Mouse (Mus musculus): ENCODE measurements at regions not wholly inside any gene's neighbourhood (a gene's known extent, or its start where the extent isn't known, plus 50 kb on each side); places are given as distances from the start of the nearest gene placed in this dataset.

GRCm38 (mm10) chr11:57414697-57415096, 103.7 kb downstream of the Fam114a2 start:
- Histone ChIP-seq H3K79me2 (replicated peaks; ENCODE audit: control insufficient read depth, insufficient read depth, low read length) (no peaks in the 10 kb centered on the region), H3K4me1 (ENCODE audit: control insufficient read depth, insufficient read depth, low read length) (no peaks in the 10 kb centered on the region), H3K4me3 (no peak overlapping the region), H3K27ac (no peak overlapping the region), H3K9ac (ENCODE audit: low read depth, low read length) (no peak overlapping the region), H3K36me3 (ENCODE audit: control insufficient read depth, insufficient read depth, low read length) (no peaks in the 10 kb centered on the region), H3K27me3 (ENCODE audit: control insufficient read depth, insufficient read depth, low read length) (no peaks in the 10 kb centered on the region)
- no peak for TF ChIP-seq EP300 (IDR thresholded peaks at IDR 0.05; ENCODE audit: insufficient read depth, low read depth, low read length)
- TF ChIP-seq CTCF (IDR thresholded peaks at IDR 0.05): no peak
- TF ChIP-seq POLR2A (IDR thresholded peaks at IDR 0.05; ENCODE audit: insufficient read depth, low read depth, low read length): no peak
- DNase-seq: no peak
- WGBS: 54% methylated on average over 7 of the region's 7 CpGs
- intact Hi-C loops (cut with DNase I): no loop called here

- H3K79me2 ChIP-seq (replicated peaks; ENCODE audit: control insufficient read depth, insufficient read depth, low read length): no peaks in the 10 kb centered on the region
- H3K36me3 ChIP-seq (ENCODE audit: control insufficient read depth, insufficient read depth, low read length): no peaks in the 10 kb centered on the region
- TF ChIP-seq POLR2A (IDR thresholded peaks at IDR 0.05; ENCODE audit: insufficient read depth, low read depth, low read length) (no peak), CTCF (IDR thresholded peaks at IDR 0.05) (no peak), EP300 (IDR thresholded peaks at IDR 0.05; ENCODE audit: insufficient read depth, low read depth, low read length) (no peak)
- H3K9ac ChIP-seq (ENCODE audit: low read depth, low read length): no peak overlapping the region
- no peaks in the 10 kb centered on the region for H3K4me1 ChIP-seq (ENCODE audit: control insufficient read depth, insufficient read depth, low read length)
- intact Hi-C loops (cut with DNase I): no loop called here
- H3K4me3 ChIP-seq: no peak overlapping the region
- H3K27ac ChIP-seq: no peak overlapping the region
- no peak for DNase-seq
- WGBS: 81% methylated on average over 4 of the region's 4 CpGs
- no peaks in the 10 kb centered on the region for H3K27me3 ChIP-seq (ENCODE audit: control insufficient read depth, insufficient read depth, low read length)
Measured at GRCm38 (mm10) chr11:57413271-57413670, 105.1 kb downstream of the Fam114a2 start.

- H3K4me3 ChIP-seq: no peak overlapping the region
- TF ChIP-seq CTCF (IDR thresholded peaks at IDR 0.05) (no peak), EP300 (IDR thresholded peaks at IDR 0.05; ENCODE audit: insufficient read depth, low read depth, low read length) (no peak), POLR2A (IDR thresholded peaks at IDR 0.05; ENCODE audit: insufficient read depth, low read depth, low read length) (no peak)
- no peak overlapping the region for H3K9ac ChIP-seq (ENCODE audit: low read depth, low read length)
- H3K36me3 ChIP-seq (ENCODE audit: control insufficient read depth, insufficient read depth, low read length): no peaks in the 10 kb centered on the region
- 85% methylated on average over 4 of the region's 4 CpGs for WGBS
- no peaks in the 10 kb centered on the region for H3K4me1 ChIP-seq (ENCODE audit: control insufficient read depth, insufficient read depth, low read length)
- intact Hi-C loops (cut with DNase I): no loop called here
- DNase-seq: no peak
- no peaks in the 10 kb centered on the region for H3K79me2 ChIP-seq (replicated peaks; ENCODE audit: control insufficient read depth, insufficient read depth, low read length)
- H3K27me3 ChIP-seq (ENCODE audit: control insufficient read depth, insufficient read depth, low read length): no peaks in the 10 kb centered on the region
- H3K27ac ChIP-seq: no peak overlapping the region
Measured at GRCm38 (mm10) chr11:57412766-57413165, 105.7 kb downstream of the Fam114a2 start.

GRCm38 (mm10) chr11:57404172-57404571, 114.2 kb downstream of the Fam114a2 start:
- H3K36me3 ChIP-seq (ENCODE audit: control insufficient read depth, insufficient read depth, low read length): no peaks in the 10 kb centered on the region
- H3K4me3 ChIP-seq: no peak overlapping the region
- H3K27me3 ChIP-seq (ENCODE audit: control insufficient read depth, insufficient read depth, low read length): no peaks in the 10 kb centered on the region
- H3K4me1 ChIP-seq (ENCODE audit: control insufficient read depth, insufficient read depth, low read length): no peaks in the 10 kb centered on the region
- TF ChIP-seq EP300 (IDR thresholded peaks at IDR 0.05; ENCODE audit: insufficient read depth, low read depth, low read length) (no peak), POLR2A (IDR thresholded peaks at IDR 0.05; ENCODE audit: insufficient read depth, low read depth, low read length) (no peak), CTCF (IDR thresholded peaks at IDR 0.05) (no peak)
- H3K79me2 ChIP-seq (replicated peaks; ENCODE audit: control insufficient read depth, insufficient read depth, low read length): no peaks in the 10 kb centered on the region
- intact Hi-C loops (cut with DNase I): no loop called here
- H3K9ac ChIP-seq (ENCODE audit: low read depth, low read length): no peak overlapping the region
- no peak overlapping the region for H3K27ac ChIP-seq
- DNase-seq: peak in 1 of 2 experiments; percentile 4
- 64% methylated on average over 9 of the region's 9 CpGs for WGBS

- intact Hi-C loops (cut with DNase I): no loop called here
- H3K79me2 ChIP-seq (replicated peaks; ENCODE audit: control insufficient read depth, insufficient read depth, low read length): no peaks in the 10 kb centered on the region
- H3K27me3 ChIP-seq (ENCODE audit: control insufficient read depth, insufficient read depth, low read length): no peaks in the 10 kb centered on the region
- 65% methylated on average over 2 of the region's 2 CpGs for WGBS
- H3K9ac ChIP-seq (ENCODE audit: low read depth, low read length): no peak overlapping the region
- DNase-seq: no peak
- no peak for TF ChIP-seq CTCF (IDR thresholded peaks at IDR 0.05)
- TF ChIP-seq EP300 (IDR thresholded peaks at IDR 0.05; ENCODE audit: insufficient read depth, low read depth, low read length): no peak
- TF ChIP-seq POLR2A (IDR thresholded peaks at IDR 0.05; ENCODE audit: insufficient read depth, low read depth, low read length): no peak
- H3K4me1 ChIP-seq (ENCODE audit: control insufficient read depth, insufficient read depth, low read length): no peaks in the 10 kb centered on the region
- H3K27ac ChIP-seq: no peak overlapping the region
- no peak overlapping the region for H3K4me3 ChIP-seq
- H3K36me3 ChIP-seq (ENCODE audit: control insufficient read depth, insufficient read depth, low read length): no peaks in the 10 kb centered on the region
Measured at GRCm38 (mm10) chr11:57401610-57402009, 116.8 kb downstream of the Fam114a2 start.

- 88% methylated on average over 1 of the region's 1 CpGs for WGBS
- Histone ChIP-seq H3K36me3 (ENCODE audit: control insufficient read depth, insufficient read depth, low read length) (no peaks in the 10 kb centered on the region), H3K4me3 (no peak overlapping the region), H3K79me2 (replicated peaks; ENCODE audit: control insufficient read depth, insufficient read depth, low read length) (no peaks in the 10 kb centered on the region), H3K9ac (ENCODE audit: low read depth, low read length) (no peak overlapping the region), H3K27ac (no peak overlapping the region), H3K4me1 (ENCODE audit: control insufficient read depth, insufficient read depth, low read length) (no peaks in the 10 kb centered on the region), H3K27me3 (ENCODE audit: control insufficient read depth, insufficient read depth, low read length) (no peaks in the 10 kb centered on the region)
- TF ChIP-seq EP300 (IDR thresholded peaks at IDR 0.05; ENCODE audit: insufficient read depth, low read depth, low read length) (no peak), POLR2A (IDR thresholded peaks at IDR 0.05; ENCODE audit: insufficient read depth, low read depth, low read length) (no peak)
- DNase-seq: no peak
- intact Hi-C loops (cut with DNase I): no loop called here
Measured at GRCm38 (mm10) chr11:57399366-57399765, 119.1 kb downstream of the Fam114a2 start.
